Mouse (Mus musculus) ES-E14 (cell line): ENCODE measurements at regions not wholly inside any gene's neighbourhood (a gene's known extent, or its start where the extent isn't known, plus 50 kb on each side); places are given as distances from the start of the nearest gene placed in this dataset.

Experiments used
- DNase-seq: peaks from one replicate; pipeline ENCODE4 v3.0.0-alpha.2; 2013; ENCODE audit warnings: low read depth, low spot score
- H3K27ac ChIP-seq: 2 replicates; pipeline ENCODE4 v1.5.1; 2012; ENCODE audit warnings: low read depth, mild to moderate bottlenecking, low read length, moderate library complexity, mixed read lengths; ENCODE audit not compliant: poor library complexity, insufficient read depth, severe bottlenecking
- H3K36me3 ChIP-seq: 2 replicates; pipeline ENCODE4 v1.6.1; 2012; ENCODE audit warnings: mild to moderate bottlenecking, low read length, moderate library complexity, mixed read lengths; ENCODE audit not compliant: control insufficient read depth, poor library complexity, insufficient read depth, severe bottlenecking
- H3K4me1 ChIP-seq, 2 experiments: fragments of 150-350 bp in 1 of 2; sonication (generic) in 1 of 2; 2 replicates each; pipeline ENCODE4 v1.6.1; 2012; ENCODE audit warnings: low read length in 2 of 2, mild to moderate bottlenecking in 1 of 2, mixed read lengths in 1 of 2; ENCODE audit not compliant: control insufficient read depth in 2 of 2, insufficient read depth in 2 of 2, poor library complexity in 1 of 2
- H3K4me3 ChIP-seq, 2 experiments: fragments of 150-350 bp in 1 of 2; sonication (generic) in 1 of 2; 2 replicates each; pipeline ENCODE4 v1.5.1; 2012; ENCODE audit warnings: low read length in 2 of 2, low read depth in 1 of 2, mild to moderate bottlenecking in 1 of 2, mixed read lengths in 1 of 2; ENCODE audit not compliant: insufficient read depth in 1 of 2, poor library complexity in 1 of 2, severe bottlenecking in 1 of 2
- H3K9ac ChIP-seq: 2 replicates; pipeline ENCODE4 v1.6.1; 2012; ENCODE audit warnings: low read depth, mild to moderate bottlenecking, low read length, mixed read lengths; ENCODE audit not compliant: poor library complexity, insufficient read depth, severe bottlenecking
- H3K9me3 ChIP-seq: fragments of 150-350 bp; sonication (generic); 2 replicates; pipeline ENCODE4 v1.6.1; 2012; ENCODE audit warnings: low read depth, mild to moderate bottlenecking, low read length; ENCODE audit not compliant: control insufficient read depth, insufficient read depth
- CHD2 ChIP-seq: IDR thresholded peaks from 2 replicates; pipeline ENCODE4 v1.6.1; 2014; ENCODE audit warnings: mild to moderate bottlenecking, low read depth, low read length, inconsistent platforms
- HCFC1 ChIP-seq: IDR thresholded peaks from 2 replicates; pipeline ENCODE4 v1.6.1; 2012; ENCODE audit warnings: low read length, inconsistent platforms, borderline replicate concordance; ENCODE audit not compliant: insufficient read depth
- MAFK ChIP-seq: IDR thresholded peaks from 2 replicates; pipeline ENCODE4 v1.6.1; 2014; ENCODE audit warnings: mild to moderate bottlenecking, low read depth, low read length, inconsistent platforms; ENCODE audit not compliant: insufficient read depth
- ZC3H11A ChIP-seq: IDR thresholded peaks from 2 replicates; pipeline ENCODE4 v1.6.1; 2012; ENCODE audit warnings: low read depth, mild to moderate bottlenecking, inconsistent platforms, low read length, borderline replicate concordance
- ZNF384 ChIP-seq: IDR thresholded peaks from 2 replicates; pipeline ENCODE4 v1.6.1; 2012; ENCODE audit warnings: low read depth, low read length, inconsistent platforms
- in situ Hi-C, 2 experiments: fragments of 600-800 bp; cut with MboI; formaldehyde crosslinking; loops; one replicate each; pipeline ENCODE4 v1.15.1; 2025; ENCODE audit warnings: low sequenced_read_pairs in 2 of 2, inconsistent platforms in 1 of 2; ENCODE audit not compliant: unreplicated experiment in 2 of 2

GRCm38 (mm10) chr4:75714652-75715051 lies 436.5 kb upstream of the Dmac1 start:
- Histone ChIP-seq H3K9ac (no peak overlapping the region), H3K4me3 (no peak overlapping the region), H3K9me3 (no peaks in the 10 kb centered on the region), H3K4me1 (no peaks in the 10 kb centered on the region), H3K27ac (no peak overlapping the region), H3K36me3 (no peaks in the 10 kb centered on the region)
- TF ChIP-seq ZC3H11A = no peak
- TF ChIP-seq MAFK = no peak
- TF ChIP-seq HCFC1 = no peak
- no peak for TF ChIP-seq ZNF384
- no peak for TF ChIP-seq CHD2
- in situ Hi-C loops = loop anchor here (25.0 kb wide), 2 partner anchors 323 to 648 kb away; no protein-coding TSS in a partner anchor
- no peak for DNase-seq

DNA sequence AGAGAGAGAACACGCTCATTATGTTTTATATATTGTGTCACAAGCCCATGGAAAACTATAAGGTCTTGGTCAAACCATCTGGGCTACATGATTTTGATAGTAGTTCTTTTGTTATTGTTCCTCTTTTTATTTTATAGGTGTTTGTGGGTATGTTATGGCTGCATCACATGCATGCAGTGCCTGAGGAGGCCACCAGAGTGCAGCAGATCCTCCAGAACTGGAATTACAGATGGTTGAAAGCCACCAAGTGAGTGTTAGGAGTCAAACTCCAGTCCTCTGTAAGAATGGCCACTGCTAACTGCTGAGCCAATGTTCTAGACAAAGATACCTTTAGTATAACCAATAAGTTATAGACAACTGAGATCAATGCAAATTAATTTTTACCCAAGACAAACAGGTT lies 435.9 kb upstream of the Dmac1 start:
- in situ Hi-C loops = loop anchor here (25.0 kb wide), 2 partner anchors 323 to 648 kb away; no protein-coding TSS in a partner anchor
- DNase-seq = peak; percentile 31
- no peaks in the 10 kb centered on the region for H3K36me3 ChIP-seq
- no peaks in the 10 kb centered on the region for H3K9me3 ChIP-seq
- no peak overlapping the region for H3K27ac ChIP-seq
- no peak overlapping the region for H3K4me3 ChIP-seq
- no peak overlapping the region for H3K9ac ChIP-seq
- no peak for TF ChIP-seq MAFK
- no peak for TF ChIP-seq CHD2
- peak; percentile 90 for TF ChIP-seq ZC3H11A
- H3K4me1 ChIP-seq = no peaks in the 10 kb centered on the region

GRCm38 (mm10) chr4:75700780-75701378 lies 422.8 kb upstream of the Dmac1 start:
- no peak for TF ChIP-seq CHD2
- TF ChIP-seq HCFC1 = no peak
- no peak for TF ChIP-seq MAFK
- TF ChIP-seq ZNF384 = no peak
- no peak for DNase-seq
- Histone ChIP-seq H3K27ac (no peak overlapping the region), H3K36me3 (no peaks in the 10 kb centered on the region), H3K9me3 (no peaks in the 10 kb centered on the region), H3K4me3 (no peak overlapping the region), H3K4me1 (no peaks in the 10 kb centered on the region), H3K9ac (no peak overlapping the region)
- in situ Hi-C loops = loop anchor here (25.0 kb wide), 2 partner anchors 336 to 661 kb away; no protein-coding TSS in a partner anchor

GRCm38 (mm10) chr4:75676590-75677174 lies 398.6 kb upstream of the Dmac1 start:
- no peak for DNase-seq
- H3K4me1 ChIP-seq = no peaks in the 10 kb centered on the region
- TF ChIP-seq HCFC1 (no peak), ZC3H11A (no peak), ZNF384 (no peak), CHD2 (no peak), MAFK (no peak)
- H3K9ac ChIP-seq = no peak overlapping the region
- H3K27ac ChIP-seq = no peak overlapping the region
- H3K9me3 ChIP-seq = no peaks in the 10 kb centered on the region
- H3K4me3 ChIP-seq = no peak overlapping the region
- in situ Hi-C loops = no loop called here
- no peaks in the 10 kb centered on the region for H3K36me3 ChIP-seq
